ENCODE assay signal across 25 mouse cellular contexts in genomic region chr7:70382828-70383227, GRCm38 (mm10). TPM values are rescaled to one million over a fixed set of nuclear protein-coding genes. Genes with fewer than 3 reads are reported as not detected.
"Had no signal": no experiment of that assay in that cellular context is flagged by ENCODE, and none has a peak within 500 bp of the region (broad histone marks: within the 10 kb centered on the region; RNA-seq: fewer than 3 reads in every experiment).

No protein-coding gene starts in this region.

- H3K4me2 ChIP-seq: heart, embryonic 12.5 days; hindbrain, embryonic 12.5 days; hindbrain, embryonic 14.5 days; intestine, embryonic 15.5 days; limb, embryonic 13.5 days; limb, embryonic 15.5 days had no signal

- DNase-seq: gastrocnemius, adult 2 months; gastrocnemius, postnatal 10 days; gastrocnemius, postnatal 25 days; heart, adult 18-20 months; heart, postnatal 10 days; heart, postnatal 4 days; kidney, adult 18-20 months; kidney, adult 8-10 months; kidney, postnatal 10 days; kidney, postnatal 25 days; kidney, postnatal 4 days had no signal

- H3K27ac ChIP-seq: gastrocnemius, adult 2 months; heart, embryonic 10.5 days; hindbrain, embryonic 10.5 days; hindbrain, embryonic 12.5 days; hindbrain, embryonic 14.5 days; intestine, embryonic 15.5 days; layer of hippocampus, adult 2 months; left cerebral cortex, adult 2 months; limb, embryonic 13.5 days; limb, embryonic 15.5 days had no signal

- H3K9me3 ChIP-seq: heart, embryonic 10.5 days; heart, embryonic 12.5 days; hindbrain, embryonic 10.5 days; hindbrain, embryonic 12.5 days; intestine, embryonic 15.5 days; limb, embryonic 13.5 days; limb, embryonic 15.5 days had no signal

- H3K36me3 ChIP-seq: heart, embryonic 10.5 days; heart, embryonic 12.5 days; hindbrain, embryonic 10.5 days; hindbrain, embryonic 12.5 days; intestine, embryonic 15.5 days; limb, embryonic 13.5 days; limb, embryonic 15.5 days had no signal

- H3K4me3 ChIP-seq: gastrocnemius, adult 2 months; heart, embryonic 10.5 days; heart, embryonic 12.5 days; hindbrain, embryonic 10.5 days; hindbrain, embryonic 12.5 days; intestine, embryonic 15.5 days; layer of hippocampus, adult 2 months; left cerebral cortex, adult 2 months; limb, embryonic 13.5 days; limb, embryonic 15.5 days had no signal

- H3K27me3 ChIP-seq: heart, embryonic 12.5 days; hindbrain, embryonic 12.5 days; intestine, embryonic 15.5 days; limb, embryonic 15.5 days had no signal

- ATAC-seq: hindbrain, embryonic 16.5 days; inflammation-experienced regulatory T-cells, adult 6 months; intestine, embryonic 15.5 days; intestine, postnatal 0 days had no signal

- H3K4me1 ChIP-seq: heart, embryonic 10.5 days; heart, embryonic 12.5 days; hindbrain, embryonic 10.5 days; intestine, embryonic 15.5 days; limb, embryonic 13.5 days; limb, embryonic 15.5 days had no signal

- H3K9ac ChIP-seq: heart, embryonic 12.5 days; hindbrain, embryonic 12.5 days; hindbrain, embryonic 14.5 days; intestine, embryonic 15.5 days; limb, embryonic 13.5 days; limb, embryonic 15.5 days had no signal

RNA-seq across cellular contexts. Expression of gene Nr2f2, which starts 16.3 kb away (rescaled TPM):
- total RNA-seq: granulocyte monocyte progenitor cell, adult 5-6 weeks had no signal
